Mouse (Mus musculus) liver, embryonic 14.5 days (tissue): ENCODE measurements at regions not wholly inside any gene's neighbourhood (a gene's known extent, or its start where the extent isn't known, plus 50 kb on each side); places are given as distances from the start of the nearest gene placed in this dataset.

ENCODE experiments used
- ATAC-seq: fragments of 200-750 bp; cut with Nextera tagmentation; 2 replicates; pipeline ENCODE4 v1.8.0; 2017; ENCODE audit warnings: moderate number of reproducible peaks, mild to moderate bottlenecking, moderate library complexity; ENCODE audit not compliant: insufficient read depth
- DNase-seq, 3 experiments: peaks; one replicate each; pipeline ENCODE4 v3.0.0-alpha.2; 2012 to 2013; ENCODE audit warnings: low read depth in 3 of 3, low spot score in 3 of 3
- H3K27ac ChIP-seq: fragments of 300-500 bp; sonication (generic); 2 replicates; pipeline ENCODE4 v1.5.1; 2014; ENCODE audit warnings: moderate library complexity, mild to moderate bottlenecking, control low read depth, inconsistent platforms
- H3K27me3 ChIP-seq: fragments of 300-500 bp; sonication (generic); 2 replicates; pipeline ENCODE4 v1.6.1; 2014; ENCODE audit warnings: mild to moderate bottlenecking, low read length, moderate library complexity; ENCODE audit not compliant: control insufficient read depth, insufficient read depth
- H3K36me3 ChIP-seq: fragments of 300-500 bp; sonication (generic); replicated peaks from 2 replicates; pipeline ENCODE4 v1.6.1; 2014; ENCODE audit warnings: low read depth; ENCODE audit not compliant: control insufficient read depth, insufficient read depth
- H3K4me1 ChIP-seq, 2 experiments: fragments of 200-500 bp in 1 of 2; fragments of 300-500 bp in 1 of 2; sonication (generic) in 1 of 2; replicated peaks; 2 replicates each; pipeline ENCODE4 v1.6.1; 2012 to 2014; ENCODE audit warnings: antibody characterized with exemption in 1 of 2, inconsistent platforms in 1 of 2, low read length in 1 of 2; ENCODE audit not compliant: control insufficient read depth in 2 of 2, insufficient read depth in 2 of 2
- H3K4me2 ChIP-seq: fragments of 300-500 bp; sonication (generic); 2 replicates; pipeline ENCODE4 v1.6.1; 2014; ENCODE audit warnings: low read depth, mild to moderate bottlenecking, control low read depth, moderate library complexity
- H3K4me3 ChIP-seq, 2 experiments: fragments of 200-500 bp in 1 of 2; fragments of 300-500 bp in 1 of 2; sonication (generic) in 1 of 2; 2 replicates each; pipeline ENCODE4 v1.5.1; 2012 to 2014; ENCODE audit warnings: low read depth in 2 of 2, low read length in 2 of 2, mild to moderate bottlenecking in 2 of 2, control low read depth in 1 of 2, inconsistent platforms in 1 of 2, moderate library complexity in 1 of 2; ENCODE audit not compliant: insufficient read depth in 1 of 2
- H3K9ac ChIP-seq: fragments of 300-500 bp; sonication (generic); replicated peaks from 2 replicates; pipeline ENCODE4 v1.6.1; 2014; ENCODE audit warnings: mild to moderate bottlenecking, control low read depth, moderate library complexity
- H3K9me3 ChIP-seq: fragments of 300-500 bp; sonication (generic); 2 replicates; pipeline ENCODE4 v1.6.1; 2016; ENCODE audit warnings: low read length, mixed read lengths; ENCODE audit not compliant: control insufficient read depth
- CTCF ChIP-seq: IDR thresholded peaks from 2 replicates; pipeline ENCODE4 v1.5.1; 2016; ENCODE audit warnings: antibody characterized with exemption, low read depth, control low read depth
- EP300 ChIP-seq: IDR thresholded peaks from 2 replicates; pipeline ENCODE4 v1.6.1; 2016; ENCODE audit warnings: antibody characterized with exemption, low read depth
- WGBS: fragments of 180-500 bp; shearing (Covaris S2); extraction: QIAGEN DNeasy Blood & Tissue Kit; methylation state at CpG from one replicate; pipeline ENCODE4 v1.1.7; 2014; ENCODE audit not compliant: insufficient replicate concordance; 5-methylcytosine and 5-hydroxymethylcytosine counted together

- Histone ChIP-seq H3K36me3 (no peaks in the 10 kb centered on the region), H3K9me3 (no peaks in the 10 kb centered on the region), H3K4me2 (no peak overlapping the region), H3K27ac (no peak overlapping the region), H3K27me3 (no peaks in the 10 kb centered on the region), H3K4me1 (no peaks in the 10 kb centered on the region), H3K9ac (no peak overlapping the region), H3K4me3 (no peak overlapping the region)
- no peak for DNase-seq
- WGBS: 51% methylated on average over 4 of the region's 4 CpGs
- TF ChIP-seq CTCF (no peak), EP300 (no peak)
- ATAC-seq: no peak
Measured at GRCm38 (mm10) chr10:14215512-14215911, 249.6 kb downstream of the Hivep2 start.

DNA sequence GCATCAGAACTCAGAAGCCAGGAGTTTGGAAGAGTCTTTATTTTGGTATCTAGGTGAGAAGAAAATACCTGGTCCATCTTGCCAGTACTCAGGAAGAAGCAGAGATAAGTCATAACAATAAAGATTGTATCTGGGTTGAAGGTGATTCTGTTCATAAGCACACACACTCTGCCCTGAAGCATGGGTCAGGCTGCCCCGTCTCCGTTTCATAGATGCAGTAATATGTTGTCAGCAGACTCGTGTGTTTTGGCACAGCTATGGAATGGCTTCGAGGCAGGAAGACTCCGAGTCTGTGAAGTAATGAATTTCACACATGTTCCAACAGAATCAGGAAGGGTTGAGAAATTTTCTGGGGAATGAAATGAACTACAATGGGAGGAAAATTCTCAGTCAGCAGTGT lies 247.7 kb downstream of the Hivep2 start:
- H3K9me3 ChIP-seq: no peaks in the 10 kb centered on the region
- ATAC-seq (no peak), DNase-seq (no peak)
- H3K4me3 ChIP-seq: no peak overlapping the region
- WGBS: 59% methylated on average over 5 of the region's 5 CpGs
- no peaks in the 10 kb centered on the region for H3K4me1 ChIP-seq
- H3K27ac ChIP-seq: no peak overlapping the region
- no peaks in the 10 kb centered on the region for H3K27me3 ChIP-seq
- H3K9ac ChIP-seq: no peak overlapping the region
- H3K4me2 ChIP-seq: no peak overlapping the region
- no peak for TF ChIP-seq EP300
- no peak for TF ChIP-seq CTCF
- H3K36me3 ChIP-seq: no peaks in the 10 kb centered on the region

- 27% methylated on average over 6 of the region's 6 CpGs for WGBS
- Histone ChIP-seq H3K9ac (no peak overlapping the region), H3K4me3 (no peak overlapping the region), H3K27me3 (no peaks in the 10 kb centered on the region), H3K27ac (no peak overlapping the region), H3K4me2 (no peak overlapping the region), H3K4me1 (no peaks in the 10 kb centered on the region), H3K9me3 (no peaks in the 10 kb centered on the region), H3K36me3 (no peaks in the 10 kb centered on the region)
- ATAC-seq (no peak), DNase-seq (no peak)
- TF ChIP-seq EP300 (no peak), CTCF (no peak)
Measured at GRCm38 (mm10) chr10:14211926-14212325, 246.1 kb downstream of the Hivep2 start.

- H3K4me1 ChIP-seq: no peaks in the 10 kb centered on the region
Measured at GRCm38 (mm10) chr10:14211481-14211880, 245.6 kb downstream of the Hivep2 start.

GRCm38 (mm10) chr10:14210445-14210844 lies 244.6 kb downstream of the Hivep2 start:
- Histone ChIP-seq H3K4me3 (no peak overlapping the region), H3K4me2 (no peak overlapping the region), H3K9me3 (no peaks in the 10 kb centered on the region), H3K27me3 (no peaks in the 10 kb centered on the region), H3K36me3 (no peaks in the 10 kb centered on the region), H3K9ac (no peak overlapping the region), H3K4me1 (no peaks in the 10 kb centered on the region), H3K27ac (no peak overlapping the region)
- no peak for DNase-seq
- ATAC-seq: no peak
- WGBS: 73% methylated on average over 8 of the region's 8 CpGs
- no peak for TF ChIP-seq EP300
- no peak for TF ChIP-seq CTCF

More at GRCm38 (mm10) chr10:14211481-14211880, 245.6 kb downstream of the Hivep2 start:
- Histone ChIP-seq H3K9me3 (no peaks in the 10 kb centered on the region), H3K9ac (no peak overlapping the region), H3K36me3 (no peaks in the 10 kb centered on the region), H3K27me3 (no peaks in the 10 kb centered on the region), H3K4me3 (no peak overlapping the region), H3K4me2 (no peak overlapping the region), H3K27ac (no peak overlapping the region)
- TF ChIP-seq EP300 (no peak), CTCF (no peak)
- DNase-seq (no peak), ATAC-seq (no peak)
- WGBS: 11% methylated on average over 6 of the region's 6 CpGs
